Mouse (Mus musculus) adipocyte (in vitro differentiated cells): ENCODE results near the gene Msh5.
"Not testable (repeated sequence)": the region's sequence is repeated elsewhere in the genome, so short reads cannot be mapped to it uniquely, and the experiment has no call there.

Experiments used
- DNase-seq: peaks from one replicate; pipeline ENCODE4 v3.0.0-alpha.2; 2016; ENCODE audit warnings: low spot score

The Msh5 gene

GRCm38 (mm10) chr17:35002153-35002865, 44.2 kb downstream of the Msh5 start:
- DNase-seq = no peak

DNA sequence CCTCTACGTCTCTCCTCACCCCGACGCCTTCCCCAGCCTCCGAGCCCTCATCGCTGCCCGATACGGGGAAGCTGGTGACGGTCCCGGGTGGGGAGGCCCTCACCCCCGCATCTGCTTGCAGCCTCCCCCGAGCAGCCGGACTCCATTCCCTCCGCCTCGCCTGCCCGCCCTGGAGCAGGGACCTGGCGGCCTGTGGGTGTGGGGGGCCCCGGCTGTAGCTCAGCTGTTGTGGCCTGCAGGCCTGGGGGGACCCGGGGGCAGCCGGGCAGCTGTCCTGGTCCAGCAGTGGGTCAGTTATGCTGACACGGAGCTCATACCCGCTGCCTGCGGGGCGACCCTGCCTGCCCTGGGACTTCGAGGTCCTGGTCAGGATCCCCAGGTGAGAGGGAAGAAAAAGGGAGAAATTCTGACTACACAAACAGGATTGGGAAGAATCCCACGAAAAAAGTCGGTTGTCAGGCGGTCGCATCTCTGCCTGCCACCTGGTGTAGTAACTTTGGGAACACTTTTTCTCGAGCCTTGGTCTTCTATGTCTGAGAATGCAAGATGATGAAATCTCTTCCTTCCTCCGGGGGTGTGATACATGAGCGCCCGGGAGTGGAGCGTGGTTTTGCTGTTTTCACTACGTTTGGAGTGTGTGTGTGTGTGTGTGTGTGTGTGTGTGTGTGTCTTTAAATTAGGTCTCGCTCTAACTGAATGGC, 44.9 kb downstream of the Msh5 start:
- peak; percentile 48 for DNase-seq

DNA sequence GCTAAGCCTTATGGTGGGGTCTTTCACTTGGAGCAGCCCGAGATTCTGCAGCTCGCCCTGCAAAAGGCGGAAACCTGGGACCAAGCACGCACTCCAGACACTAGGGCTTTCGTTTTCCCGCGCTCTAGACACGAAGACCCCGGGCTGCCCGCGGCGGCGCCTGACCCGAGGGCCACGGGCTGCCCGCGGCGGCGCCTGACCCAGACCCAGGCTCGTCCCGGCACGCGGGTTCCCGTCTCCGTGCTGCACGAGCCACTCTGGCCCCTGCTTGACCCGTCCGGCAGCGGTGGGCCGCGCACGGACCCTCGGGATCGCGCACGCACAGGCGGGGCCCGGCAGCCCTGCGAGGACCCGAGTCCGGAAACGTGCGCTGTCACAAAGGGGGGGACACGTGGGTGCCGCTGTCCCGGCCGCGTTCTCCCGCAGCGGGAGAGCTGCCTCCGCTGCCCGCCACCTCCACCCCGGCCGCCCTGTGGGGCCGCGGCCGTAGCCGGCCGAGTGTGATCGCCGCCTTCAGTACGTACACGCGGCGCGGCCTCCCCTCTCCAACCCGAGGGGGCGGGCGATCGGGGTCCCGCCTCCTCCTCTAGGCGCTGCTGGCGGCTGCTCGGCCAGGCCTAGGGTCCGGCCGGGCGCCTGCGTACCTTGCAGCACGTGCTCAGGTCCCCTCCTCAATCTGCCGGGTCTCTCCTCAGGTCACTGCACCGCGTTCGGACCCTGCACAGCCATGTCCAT, 45.7 kb downstream of the Msh5 start, which contains the start of gene Vars:
Gene Vars (plus strand): TSS at position 271 of the 735 bp plus-strand sequence.
- DNase-seq = peak; percentile 85

- not testable (repeated sequence) for DNase-seq
Observed at GRCm38 (mm10) chr17:34999871-35000716, 46.5 kb downstream of the Msh5 start.

DNA sequence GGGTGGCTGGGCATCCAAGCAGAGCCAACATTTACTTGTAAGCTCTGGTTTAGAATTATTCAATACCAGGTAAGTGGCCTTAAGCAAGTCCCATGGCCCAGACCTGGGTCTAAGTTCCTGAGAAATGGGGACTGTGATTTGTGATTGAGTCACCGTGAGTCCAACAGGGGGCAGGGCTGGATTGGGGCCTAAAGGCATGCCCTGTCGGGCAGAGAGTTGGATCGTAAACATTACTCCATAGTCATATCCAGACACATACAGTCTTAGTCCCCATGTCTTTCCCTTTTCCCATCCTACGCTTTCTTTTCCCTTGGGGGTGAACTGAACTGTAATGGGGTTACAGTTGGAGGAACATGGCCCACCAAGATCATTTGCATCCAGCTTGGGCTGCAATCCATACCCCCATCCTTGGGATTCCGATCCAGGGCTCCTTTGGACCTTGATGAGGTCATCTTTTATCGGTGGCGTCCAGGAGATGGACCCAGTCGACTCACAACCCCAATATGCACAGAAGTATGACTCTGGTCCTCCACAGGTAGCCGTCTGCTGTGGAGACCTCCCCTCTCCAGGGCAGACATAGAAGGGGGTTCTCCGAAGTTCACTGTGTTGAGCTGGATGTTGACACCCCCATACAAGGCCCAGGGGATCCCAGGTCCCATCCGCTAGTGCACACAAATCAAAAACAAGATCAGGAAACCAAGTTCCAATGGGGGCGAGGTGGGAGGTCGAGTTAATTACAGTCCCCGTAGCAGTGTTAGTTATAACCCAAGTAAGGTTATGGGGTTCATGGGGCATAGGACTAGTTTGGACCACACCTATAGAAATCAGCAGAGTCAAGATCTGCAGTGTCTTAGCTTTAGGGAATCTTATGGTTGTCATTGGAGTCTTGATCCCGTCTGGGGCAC, 47.8 kb downstream of the Msh5 start:
- DNase-seq = no peak

GRCm38 (mm10) chr17:34997142-34997483, 49.4 kb downstream of the Msh5 start:
- DNase-seq = no peak

- DNase-seq = no peak
Observed at GRCm38 (mm10) chr17:34996411-34997141, 50.0 kb downstream of the Msh5 start.

DNA sequence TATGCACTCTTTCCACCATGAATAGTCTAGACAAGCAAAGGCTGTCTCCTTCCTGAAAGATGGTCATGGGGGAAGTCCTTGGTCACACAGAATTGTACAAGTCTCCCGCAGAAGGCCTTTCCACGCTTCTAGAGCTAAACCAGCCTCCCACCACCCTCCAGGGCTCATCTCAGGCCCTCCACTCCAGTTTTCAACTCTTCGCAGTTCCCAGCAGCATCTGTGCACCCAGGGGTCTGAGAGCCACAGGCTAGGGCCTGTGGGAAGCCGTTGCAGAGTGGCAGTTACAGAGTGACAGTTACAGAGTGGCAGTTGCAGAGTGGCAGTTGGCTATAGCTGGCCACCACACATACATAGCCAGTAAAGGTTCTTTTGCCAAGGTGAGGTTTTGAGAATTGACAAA, 50.6 kb downstream of the Msh5 start:
- not testable (repeated sequence) for DNase-seq

DNA sequence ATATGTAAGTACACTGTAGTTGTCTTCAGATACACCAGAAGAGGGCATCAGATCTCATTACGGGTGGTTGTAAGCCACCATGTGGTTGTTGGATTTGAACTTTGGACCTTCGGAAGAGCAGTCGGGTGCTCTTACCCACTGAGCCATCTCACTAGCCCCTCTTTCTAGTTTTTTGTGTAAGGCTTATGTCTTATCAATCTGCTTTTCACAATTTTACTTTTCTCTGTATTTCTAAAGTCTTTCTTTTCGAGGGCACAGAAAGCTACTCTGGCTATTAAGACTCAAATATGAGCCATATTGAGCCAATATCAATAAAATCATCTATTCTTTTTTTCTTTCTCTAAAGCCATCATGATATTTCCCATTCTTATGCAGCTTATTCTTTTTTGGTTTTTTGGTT, 51.4 kb downstream of the Msh5 start:
- not testable (repeated sequence) for DNase-seq

- DNase-seq = no peak
Observed at GRCm38 (mm10) chr17:34994751-34995150, 51.8 kb downstream of the Msh5 start.

- DNase-seq = no peak
Observed at GRCm38 (mm10) chr17:34984218-34984617, 62.3 kb downstream of the Msh5 start.

DNA sequence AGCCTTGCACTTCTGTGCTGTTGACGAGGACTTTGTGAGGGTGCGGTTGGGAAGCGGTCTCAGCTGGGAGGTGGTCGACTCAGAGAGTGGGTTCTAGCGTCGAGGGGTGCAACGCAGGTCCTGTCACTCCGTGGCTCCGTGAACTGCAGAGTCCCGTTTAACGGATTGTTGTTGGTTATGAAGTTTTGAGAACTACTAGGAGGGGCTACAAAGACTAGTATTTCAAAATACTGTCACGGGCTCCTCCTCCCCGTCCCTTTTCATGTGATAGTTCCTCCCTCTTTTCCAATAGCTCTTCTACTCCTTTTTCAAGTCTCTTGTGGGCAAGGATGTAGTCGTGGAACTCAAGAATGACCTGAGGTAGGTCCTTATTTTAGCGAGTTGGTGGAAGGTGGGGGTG, 64.2 kb downstream of the Msh5 start:
- DNase-seq = no peak

DNA sequence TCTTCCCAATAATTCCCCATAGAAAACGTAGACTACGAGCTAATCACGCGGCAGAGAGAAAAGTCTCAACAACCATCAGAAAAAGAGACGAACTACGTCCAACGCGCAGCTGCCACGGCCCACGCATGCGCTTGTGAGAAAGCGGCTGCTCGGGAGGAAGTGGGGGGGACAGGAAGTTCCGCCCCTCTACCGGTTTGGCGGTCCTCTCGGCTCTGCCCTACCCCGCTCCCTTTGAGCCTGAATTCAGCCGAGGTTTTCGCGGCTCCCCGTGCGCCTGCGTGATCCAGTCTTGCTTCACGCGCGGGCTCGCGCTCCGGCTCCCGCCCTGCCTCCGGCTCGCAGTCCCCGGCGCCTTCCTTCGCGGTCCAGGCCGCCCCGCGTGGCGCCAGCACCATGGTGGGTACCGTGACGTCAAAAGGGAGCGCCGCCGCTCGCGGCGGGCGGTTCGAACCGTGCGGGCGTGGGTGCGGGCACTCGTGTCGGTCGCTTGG, 64.8 kb downstream of the Msh5 start, which contains the start of gene Lsm2:
Gene Lsm2 (plus strand): TSS at position 173 of the 491 bp plus-strand sequence.
- peak; percentile 96 for DNase-seq

GRCm38 (mm10) chr17:34980655-34981054, 65.9 kb downstream of the Msh5 start:
- peak; percentile 81 for DNase-seq

GRCm38 (mm10) chr17:34979631-34980030, 66.9 kb downstream of the Msh5 start:
- no peak for DNase-seq
